Mouse (Mus musculus): ENCODE results near the gene Gabrd. TPM values are rescaled to one million over a fixed set of nuclear protein-coding genes. Genes with fewer than 3 reads are reported as not detected.

Gene Gabrd
- polyA plus RNA-seq, 1 experiment from 2014 or later: not detected

DNA sequence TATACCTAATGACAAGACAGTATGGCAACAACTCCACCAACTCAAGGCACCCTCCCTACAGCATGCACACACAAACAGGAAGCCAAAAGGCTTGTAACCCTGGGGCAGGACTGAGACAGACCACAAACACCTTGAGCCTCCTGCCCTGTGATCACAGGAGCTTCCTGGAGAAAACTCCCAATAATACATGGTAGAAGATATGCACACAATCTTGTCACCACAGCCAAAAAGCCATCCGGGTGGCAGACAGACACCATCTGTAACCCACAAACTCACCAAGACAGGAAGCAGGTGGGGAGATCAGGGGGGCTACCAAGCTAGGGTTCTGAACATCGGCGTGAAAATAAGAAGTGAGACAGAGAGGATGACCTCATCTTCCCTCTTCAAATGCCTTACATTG lies 45.3 kb downstream of the Gabrd start:
- Histone ChIP-seq H3K4me1 (no peaks in the 10 kb centered on the region), H3K27me3 (ENCODE audit: poor library complexity, severe bottlenecking) (no peaks in the 10 kb centered on the region), H3K36me3 (replicated peaks) (0 out of 2 replicates have a peak, but pooled peaks cover 4% of the 10 kb centered on the region), H3K9me3 (no peaks in the 10 kb centered on the region), H3K4me3 (no peak overlapping the region), H3K27ac (no peak overlapping the region)
- DNase-seq (ENCODE audit: extremely low spot score, low spot score): no peak
- WGBS: 97% methylated on average over 3 of the region's 3 CpGs

DNA sequence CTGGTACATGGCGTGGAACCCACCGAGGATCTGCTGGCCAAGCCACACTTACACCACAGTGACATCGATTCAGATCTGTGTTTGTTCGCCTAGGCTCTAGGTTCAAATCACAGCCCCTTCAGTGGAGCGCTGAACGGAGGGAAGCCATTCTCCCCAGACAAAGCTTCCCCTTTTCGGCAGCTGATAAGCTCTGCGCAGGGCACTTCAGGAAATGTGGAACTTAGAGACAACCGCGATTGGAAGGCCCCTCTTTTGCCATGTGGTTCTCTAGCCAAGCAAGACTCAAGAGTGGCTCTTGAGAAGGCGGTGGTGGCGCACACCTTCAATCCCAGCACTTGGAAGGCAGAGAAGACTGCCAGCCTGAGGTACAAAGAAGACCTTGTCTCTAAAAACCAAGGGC lies 51.6 kb downstream of the Gabrd start:
- Histone ChIP-seq H3K4me1 (peaks cover 22% of the 10 kb centered on the region), H3K27ac (no peak overlapping the region), H3K27me3 (ENCODE audit: poor library complexity, severe bottlenecking) (peaks cover 43% of the 10 kb centered on the region), H3K4me3 (peak overlapping the region; percentile 64; the same call in 1 of the 2 replicates), H3K9me3 (no peaks in the 10 kb centered on the region), H3K36me3 (replicated peaks) (no peaks in the 10 kb centered on the region)
- 92% methylated on average over 12 of the region's 12 CpGs for WGBS
- DNase-seq (ENCODE audit: extremely low spot score, low spot score): no peak

DNA sequence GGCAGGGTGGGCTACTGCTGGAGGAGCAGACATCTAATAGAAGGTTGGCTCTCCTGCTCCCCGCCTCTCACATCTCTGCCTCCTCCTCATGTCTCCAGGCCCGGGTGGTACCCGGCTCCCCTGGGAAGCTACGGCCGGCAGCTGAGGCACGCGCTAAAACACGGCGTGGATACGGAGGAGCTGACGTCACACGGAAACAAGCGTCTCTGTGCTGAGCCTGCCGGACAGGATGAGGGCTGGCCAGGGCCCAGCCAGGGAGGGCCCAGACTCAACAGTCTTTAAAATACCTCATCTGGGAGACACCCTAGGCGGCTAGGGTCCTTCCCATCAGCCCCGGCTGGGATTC lies 52.3 kb downstream of the Gabrd start:
- no peaks in the 10 kb centered on the region for H3K36me3 ChIP-seq (replicated peaks)
- peaks cover 22% of the 10 kb centered on the region for H3K4me1 ChIP-seq
- DNase-seq (ENCODE audit: extremely low spot score, low spot score): peak; percentile 60
- 3% methylated on average over 16 of the region's 16 CpGs for WGBS
- peaks cover 43% of the 10 kb centered on the region for H3K27me3 ChIP-seq (ENCODE audit: poor library complexity, severe bottlenecking)
- H3K4me3 ChIP-seq: peak overlapping the region; percentile 64
- peak overlapping the region; percentile 78 for H3K27ac ChIP-seq
- H3K9me3 ChIP-seq: no peaks in the 10 kb centered on the region

DNA sequence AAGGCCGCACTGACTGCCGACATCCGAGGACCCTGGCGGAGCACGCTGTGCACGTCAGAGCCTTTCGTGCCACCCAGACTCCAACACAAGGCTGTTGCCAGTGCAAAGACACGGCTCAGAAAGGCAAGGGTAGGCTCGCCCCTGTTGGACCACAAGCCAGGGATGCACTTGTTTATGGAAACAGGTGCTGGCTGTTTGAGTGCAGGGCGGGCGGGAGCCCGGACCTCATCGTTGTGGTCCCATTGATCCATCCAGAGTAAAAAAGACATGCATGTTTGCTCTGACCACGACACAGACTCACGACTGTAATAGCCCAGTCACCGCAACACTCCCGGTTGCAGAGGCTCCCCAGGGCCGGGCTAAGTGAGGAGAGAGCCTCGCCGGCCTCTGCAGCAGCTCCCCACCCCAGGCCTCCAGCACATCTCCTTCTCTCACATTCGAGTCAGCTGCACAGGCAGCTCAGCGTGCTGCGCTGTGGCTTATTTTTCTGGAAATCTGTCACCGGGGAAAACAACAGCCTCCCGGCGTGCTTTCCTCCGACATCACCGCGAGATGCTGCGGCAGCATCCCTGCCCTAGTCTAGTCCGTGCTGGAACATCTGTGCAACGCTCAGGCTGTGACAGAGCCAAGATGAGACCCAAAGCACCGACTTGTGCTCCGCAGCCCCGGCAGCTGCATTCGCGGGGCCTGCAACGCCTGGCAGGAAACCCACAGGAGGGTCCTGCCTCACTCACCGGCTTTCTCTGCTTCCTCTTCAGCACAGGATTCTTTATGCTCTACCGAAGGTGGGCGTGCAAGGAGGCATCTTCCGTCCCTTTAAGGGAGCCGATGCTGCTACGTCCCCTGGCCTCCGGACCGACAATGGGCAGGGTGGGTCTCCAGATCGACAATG lies 53.0 kb downstream of the Gabrd start:
- H3K4me1 ChIP-seq: peaks cover 22% of the 10 kb centered on the region
- H3K27me3 ChIP-seq (ENCODE audit: poor library complexity, severe bottlenecking): peaks cover 43% of the 10 kb centered on the region
- H3K36me3 ChIP-seq (replicated peaks): no peaks in the 10 kb centered on the region
- H3K27ac ChIP-seq: peak overlapping the region; percentile 78
- 9% methylated on average over 47 of the region's 47 CpGs for WGBS
- DNase-seq (ENCODE audit: extremely low spot score, low spot score): peak; percentile 37
- H3K4me3 ChIP-seq: peak overlapping the region; percentile 64
- H3K9me3 ChIP-seq: no peaks in the 10 kb centered on the region

DNA sequence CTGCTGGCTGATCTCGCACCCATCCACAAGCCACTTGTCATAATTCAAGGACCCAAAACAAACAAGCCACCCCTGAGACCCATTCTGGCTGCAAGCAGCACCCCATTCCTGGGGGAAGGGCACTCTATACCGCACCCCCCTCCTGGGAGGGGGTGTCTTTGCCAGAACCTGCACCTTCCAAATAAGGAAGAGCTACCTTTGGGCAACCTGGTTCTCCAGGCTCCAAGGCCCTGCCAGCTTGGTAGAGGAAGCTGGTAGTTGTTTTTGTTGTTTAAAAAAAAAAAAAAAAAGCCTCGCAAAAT lies 53.7 kb downstream of the Gabrd start:
- peaks cover 22% of the 10 kb centered on the region for H3K4me1 ChIP-seq
- WGBS: 46% methylated on average over 3 of the region's 3 CpGs
- H3K4me3 ChIP-seq: peak overlapping the region; percentile 64

DNA sequence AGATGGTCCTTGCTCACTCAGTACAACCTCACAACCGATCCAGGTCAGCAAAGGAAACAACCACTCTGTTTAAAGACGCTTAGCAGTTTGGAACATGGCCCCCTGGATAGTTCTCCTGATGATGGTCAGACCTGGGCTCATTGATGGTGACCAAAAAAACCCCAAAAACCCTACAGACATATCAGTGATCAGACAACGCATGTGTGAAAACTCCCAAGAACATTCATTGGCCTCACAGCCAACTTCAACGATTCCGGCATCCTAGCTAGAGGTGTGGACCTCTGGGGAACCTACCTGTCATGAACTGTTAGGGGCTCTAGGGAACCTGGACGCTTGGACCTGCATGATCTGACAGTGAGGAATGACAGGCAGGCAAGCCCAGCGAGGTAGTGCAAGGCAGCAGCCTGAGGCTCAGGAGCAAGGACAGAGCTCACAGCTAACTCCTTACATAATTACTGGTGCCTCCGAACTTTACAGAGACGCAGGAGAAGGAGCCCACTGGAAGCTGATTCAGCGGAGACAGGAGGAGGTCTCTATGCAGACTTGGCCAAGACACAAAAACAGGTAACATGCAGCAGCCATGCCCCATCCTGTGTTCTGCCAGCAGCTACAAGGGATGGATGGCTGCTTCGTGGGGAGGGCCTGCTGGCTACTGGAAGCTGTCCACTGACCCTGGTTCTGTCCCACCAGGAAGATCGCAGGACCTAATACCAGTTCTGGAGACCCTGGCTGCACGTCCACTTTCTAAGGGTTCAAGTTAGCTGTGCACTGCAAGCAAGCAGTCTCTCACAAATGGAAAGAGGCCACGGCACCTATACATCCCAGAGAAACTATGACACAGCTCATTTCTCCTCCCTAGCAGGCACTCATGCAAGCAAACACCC lies 54.3 kb downstream of the Gabrd start:
- 84% methylated on average over 14 of the region's 14 CpGs for WGBS
- no peaks in the 10 kb centered on the region for H3K36me3 ChIP-seq (replicated peaks)
- H3K27ac ChIP-seq: no peak overlapping the region
- no peaks in the 10 kb centered on the region for H3K9me3 ChIP-seq
- peaks cover 22% of the 10 kb centered on the region for H3K4me1 ChIP-seq
- peak overlapping the region; percentile 64; the same call in 1 of the 2 replicates for H3K4me3 ChIP-seq
- no peak for DNase-seq (ENCODE audit: extremely low spot score, low spot score)
- peaks cover 43% of the 10 kb centered on the region for H3K27me3 ChIP-seq (ENCODE audit: poor library complexity, severe bottlenecking)

More for the DNA sequence above, 53.7 kb downstream of the Gabrd start:
- Histone ChIP-seq H3K36me3 (replicated peaks) (no peaks in the 10 kb centered on the region), H3K9me3 (no peaks in the 10 kb centered on the region), H3K27ac (no peak overlapping the region), H3K27me3 (ENCODE audit: poor library complexity, severe bottlenecking) (peaks cover 43% of the 10 kb centered on the region)
- DNase-seq (ENCODE audit: extremely low spot score, low spot score): no peak

DNA sequence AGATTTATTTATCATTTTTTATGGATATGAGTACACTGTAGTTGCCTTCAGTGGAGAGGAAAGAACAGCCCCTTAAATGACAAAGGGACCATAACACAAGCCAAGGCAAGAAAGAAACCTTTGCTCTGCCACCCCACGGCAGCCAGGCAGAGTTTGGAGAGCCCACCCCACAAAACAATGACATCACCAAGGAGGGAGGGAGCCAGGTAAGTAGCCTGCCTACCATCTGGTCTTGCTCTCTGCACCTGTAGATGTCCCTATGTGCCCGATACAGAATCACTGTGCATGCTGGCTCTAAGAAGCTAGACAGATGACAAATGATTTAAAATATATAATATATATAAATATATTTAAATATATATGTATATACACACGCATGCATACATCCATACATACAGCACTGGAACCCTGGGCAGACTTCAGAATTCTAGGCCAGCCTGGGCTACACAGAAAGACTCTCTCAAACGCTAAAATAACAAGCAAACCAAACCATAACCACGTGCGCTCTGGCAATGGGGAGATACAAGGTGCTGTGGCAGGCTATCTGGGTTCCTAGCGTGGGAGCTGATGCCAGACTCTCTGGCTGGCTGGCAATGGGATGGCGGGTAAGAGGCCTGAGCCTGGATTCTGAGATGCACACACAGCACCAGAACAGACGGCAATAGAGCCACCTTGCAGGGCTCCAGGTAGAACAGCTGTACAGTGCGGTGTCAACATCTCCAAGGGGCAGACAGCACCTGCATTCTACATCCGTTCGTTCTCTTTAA lies 61.4 kb downstream of the Gabrd start:
- H3K4me1 ChIP-seq: peaks cover 4% of the 10 kb centered on the region; the same call in 1 of the 2 replicates
- DNase-seq (ENCODE audit: extremely low spot score, low spot score): no peak
- H3K27ac ChIP-seq: no peak overlapping the region
- H3K4me3 ChIP-seq: no peak overlapping the region
- H3K27me3 ChIP-seq (ENCODE audit: poor library complexity, severe bottlenecking): no peaks in the 10 kb centered on the region
- no peaks in the 10 kb centered on the region for H3K9me3 ChIP-seq
- WGBS: 92% methylated on average over 12 of the region's 12 CpGs
- no peaks in the 10 kb centered on the region for H3K36me3 ChIP-seq (replicated peaks)

Other genes with a start within 250 kb of the Gabrd start
- 8.6 and 9.7 TPM in 2 replicates for gene Ski, start 175.5 kb downstream of the Gabrd start, polyA plus RNA-seq (2016; fragmentation: Nextera tagmentation; extraction: Ambion mirVana)
- 108 and 110 TPM in 2 replicates for gene Faap20, start 148.3 kb downstream of the Gabrd start, polyA plus RNA-seq (2016; fragmentation: Nextera tagmentation; extraction: Ambion mirVana)
- gene Prkcz, start 36.8 kb downstream of the Gabrd start, polyA plus RNA-seq (2016; fragmentation: Nextera tagmentation; extraction: Ambion mirVana): 15.5 and 16.8 TPM in 2 replicates
- gene Cfap74, start 11.1 kb upstream of the Gabrd start, polyA plus RNA-seq (2016; fragmentation: Nextera tagmentation; extraction: Ambion mirVana): 10.7 and 10.8 TPM in 2 replicates
- gene Tmem52, start 71.0 kb upstream of the Gabrd start, polyA plus RNA-seq (2016; fragmentation: Nextera tagmentation; extraction: Ambion mirVana): not detected in 2 replicates
- gene Gnb1, start 93.2 kb upstream of the Gabrd start, polyA plus RNA-seq (2016; fragmentation: Nextera tagmentation; extraction: Ambion mirVana): 607 and 643 TPM in 2 replicates
- gene Nadk, start 164.3 kb upstream of the Gabrd start, polyA plus RNA-seq (2016; fragmentation: Nextera tagmentation; extraction: Ambion mirVana): 118 and 122 TPM in 2 replicates
- 10.7 and 12.9 TPM in 2 replicates for gene Slc35e2, start 203.3 kb upstream of the Gabrd start, polyA plus RNA-seq (2016; fragmentation: Nextera tagmentation; extraction: Ambion mirVana)
- gene Cdk11b, start 226.7 kb upstream of the Gabrd start, polyA plus RNA-seq (2016; fragmentation: Nextera tagmentation; extraction: Ambion mirVana): 83.9 and 86.7 TPM in 2 replicates
- gene Gm10563, start 247.3 kb upstream of the Gabrd start, polyA plus RNA-seq (2016; fragmentation: Nextera tagmentation; extraction: Ambion mirVana): not detected in 2 replicates

All from forebrain, embryonic 10.5 days (tissue).